Mouse (Mus musculus): Measurements from ENCODE around the gene Prss27.

- TF ChIP-seq CTCF (IDR thresholded peaks at IDR 0.05; ENCODE audit: borderline replicate concordance, extremely low read depth, insufficient read depth, insufficient read length) (no peak), POLR2A (IDR thresholded peaks at IDR 0.05; ENCODE audit: borderline replicate concordance, extremely low read depth, insufficient read depth, insufficient read length, poor library complexity, severe bottlenecking) (no peak)
Observed at GRCm38 (mm10) chr17:23998383-23998782, 39.6 kb upstream of the Prss27 start.
